Mouse (Mus musculus): ENCODE results near the gene Clmn. TPM values are rescaled to one million over a fixed set of nuclear protein-coding genes. Genes with fewer than 3 reads are reported as not detected.

The Clmn gene
- total RNA-seq, 2 experiments from 2014 or later: not detected

- ATAC-seq (replicated peaks; ENCODE audit: low FRiP score, poor library complexity, severe bottlenecking): no peak
Observed at GRCm38 (mm10) chr12:104881518-104882060, 16.7 kb upstream of the Clmn start.

DNA sequence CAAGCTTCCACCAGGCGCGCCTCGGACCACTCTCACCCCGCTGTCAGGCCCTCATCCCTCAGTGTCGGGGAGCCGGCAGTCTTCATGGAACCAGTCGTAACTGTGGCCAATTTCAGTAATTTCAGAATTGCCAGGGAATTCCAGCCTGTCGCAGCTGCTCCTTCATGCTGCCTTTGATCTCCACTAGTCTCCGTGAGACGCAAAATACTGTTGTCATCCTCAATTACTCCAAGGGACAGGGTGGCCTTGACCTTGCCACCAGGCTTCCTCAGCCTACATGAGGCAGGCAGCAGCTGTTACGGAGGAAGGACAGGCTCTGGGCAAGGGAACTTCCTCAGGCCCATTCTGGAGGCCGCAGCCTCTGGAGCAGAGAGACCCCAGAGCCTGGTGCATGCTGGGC, 15.5 kb upstream of the Clmn start:
- no peak for ATAC-seq (replicated peaks; ENCODE audit: low FRiP score, poor library complexity, severe bottlenecking)

GRCm38 (mm10) chr12:104879577-104879989, 14.7 kb upstream of the Clmn start:
- ATAC-seq (replicated peaks; ENCODE audit: low FRiP score, poor library complexity, severe bottlenecking): no peak

DNA sequence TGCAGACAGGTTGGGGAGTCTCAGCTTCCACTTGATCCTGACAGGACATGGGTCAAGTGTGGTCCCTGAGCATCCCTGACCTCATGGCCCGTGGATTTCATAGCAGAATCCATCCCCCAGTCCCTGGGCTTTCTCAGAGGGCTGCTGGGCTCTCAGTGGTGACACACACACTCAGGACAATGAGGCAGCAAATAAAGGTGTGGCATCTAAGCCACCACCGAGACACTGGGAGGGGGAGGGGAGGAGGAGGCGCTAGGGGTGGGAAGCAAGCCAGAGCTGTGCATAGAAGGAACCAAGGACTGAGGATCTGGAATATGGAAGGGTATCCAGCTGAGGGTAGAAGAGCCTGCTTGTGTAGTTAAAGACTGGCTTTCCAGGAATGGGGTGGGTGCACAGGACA, 11.2 kb upstream of the Clmn start:
- no peak for ATAC-seq (replicated peaks; ENCODE audit: low FRiP score, poor library complexity, severe bottlenecking)

GRCm38 (mm10) chr12:104871987-104872386, 7.1 kb upstream of the Clmn start:
- no peak for ATAC-seq (replicated peaks; ENCODE audit: low FRiP score, poor library complexity, severe bottlenecking)

DNA sequence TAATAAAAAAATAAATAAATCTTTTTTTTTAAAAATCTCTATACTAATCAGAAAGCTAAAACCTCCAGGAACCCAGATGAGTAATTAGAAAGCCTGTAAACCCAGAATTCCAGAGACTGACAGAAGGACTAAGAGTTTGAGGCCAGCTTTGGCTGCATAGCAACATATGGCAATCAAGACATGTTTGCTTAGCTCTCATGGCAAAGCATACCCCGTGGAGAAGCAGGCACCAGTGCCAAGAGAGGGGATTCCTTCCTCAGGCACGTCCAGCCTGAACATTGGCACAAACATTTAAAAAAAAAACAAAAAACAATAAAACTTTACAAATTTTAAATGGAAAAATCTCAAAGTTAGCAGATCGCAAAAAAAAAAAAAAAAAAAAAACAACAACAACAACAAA, 4.9 kb upstream of the Clmn start:
- no peak for ATAC-seq (replicated peaks; ENCODE audit: low FRiP score, poor library complexity, severe bottlenecking)

DNA sequence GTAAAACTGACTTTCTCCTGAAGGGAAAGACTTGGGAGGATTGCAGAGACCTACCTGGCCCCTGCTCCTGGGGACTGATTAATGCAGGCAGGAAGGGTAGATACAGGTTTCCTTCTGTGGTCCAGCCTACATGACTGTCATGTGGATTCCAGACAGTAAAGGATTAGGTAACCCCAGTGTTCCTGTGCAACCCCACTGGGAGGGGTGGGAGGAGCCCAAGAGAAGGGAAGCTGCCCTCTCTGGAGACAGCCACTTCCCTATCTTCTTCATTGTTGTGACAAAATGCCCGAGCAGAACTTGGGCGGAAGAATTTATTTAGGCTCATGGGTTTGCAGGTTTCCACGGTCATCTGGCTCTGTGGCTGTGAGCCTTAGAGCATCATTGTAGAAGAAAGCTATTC, 3.6 kb upstream of the Clmn start:
- no peak for ATAC-seq (replicated peaks; ENCODE audit: low FRiP score, poor library complexity, severe bottlenecking)

DNA sequence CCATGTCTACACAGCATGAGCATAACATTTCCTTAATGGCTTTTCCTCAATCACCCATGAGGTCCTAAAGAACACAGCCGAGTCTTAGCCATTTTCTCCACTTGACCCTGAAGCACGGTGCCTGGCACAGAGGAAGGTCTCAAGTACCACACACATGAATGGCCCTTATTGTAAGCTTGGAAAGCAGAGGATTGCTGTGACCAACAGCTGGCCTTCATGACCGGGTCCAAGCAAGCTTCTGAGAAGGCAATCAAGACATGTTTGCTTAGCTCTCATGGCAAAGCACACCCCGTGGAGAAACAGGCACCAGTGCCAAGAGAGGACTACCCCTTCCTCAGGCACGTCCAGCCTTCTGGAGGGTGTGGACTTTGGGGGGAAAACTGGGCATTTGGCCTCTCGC, 3.0 kb upstream of the Clmn start:
- ATAC-seq (replicated peaks; ENCODE audit: low FRiP score, poor library complexity, severe bottlenecking): no peak

GRCm38 (mm10) chr12:104865166-104865535, 275 bp upstream of the Clmn start:
- ATAC-seq (replicated peaks; ENCODE audit: low FRiP score, poor library complexity, severe bottlenecking): no peak

DNA sequence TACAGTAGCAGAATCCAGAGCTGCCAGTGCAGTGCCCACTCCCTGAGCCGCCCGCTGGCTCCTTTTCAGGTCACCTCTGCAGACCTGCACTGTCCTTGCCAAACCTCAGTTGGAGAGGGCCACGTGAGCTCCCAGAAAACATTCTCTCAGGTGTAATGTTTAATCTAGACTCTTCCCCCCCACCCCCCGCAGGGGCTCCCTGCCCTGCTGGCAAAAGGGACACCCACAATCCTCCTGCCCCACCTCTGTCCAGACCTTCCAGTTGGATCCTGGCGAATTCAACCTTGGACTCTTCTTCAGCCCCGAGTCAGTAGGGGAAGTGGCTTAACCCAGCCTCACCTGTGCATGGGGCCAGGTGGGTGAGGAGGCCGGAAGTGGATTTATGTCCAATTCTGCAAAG, 1.2 kb downstream of the Clmn start:
- no peak for ATAC-seq (replicated peaks; ENCODE audit: low FRiP score, poor library complexity, severe bottlenecking)

GRCm38 (mm10) chr12:104859140-104859539, 5.7 kb downstream of the Clmn start:
- no peak for ATAC-seq (replicated peaks; ENCODE audit: low FRiP score, poor library complexity, severe bottlenecking)

GRCm38 (mm10) chr12:104858732-104859131, 6.1 kb downstream of the Clmn start:
- ATAC-seq (replicated peaks; ENCODE audit: low FRiP score, poor library complexity, severe bottlenecking): no peak

GRCm38 (mm10) chr12:104857614-104858013, 7.3 kb downstream of the Clmn start:
- ATAC-seq (replicated peaks; ENCODE audit: low FRiP score, poor library complexity, severe bottlenecking): no peak

DNA sequence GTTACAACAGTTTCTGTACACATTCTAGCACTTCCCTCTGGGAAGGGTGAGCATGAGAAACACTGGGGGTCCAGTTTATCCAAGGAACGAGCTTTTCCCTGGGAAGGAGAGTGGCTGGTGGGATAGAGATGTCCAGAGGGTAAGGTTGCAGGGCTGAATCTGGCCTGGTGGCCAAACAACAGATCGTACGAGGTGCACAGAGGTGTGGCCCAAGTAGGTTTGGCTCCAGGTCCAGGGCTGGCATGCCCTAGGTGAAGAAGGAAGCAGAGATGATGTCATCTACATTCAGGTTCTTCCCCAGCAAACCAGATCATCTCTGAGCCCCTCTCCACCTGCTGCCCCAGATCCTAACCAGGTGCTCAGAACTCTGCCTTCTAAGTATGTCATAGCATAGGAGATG, 8.3 kb downstream of the Clmn start:
- ATAC-seq (replicated peaks; ENCODE audit: low FRiP score, poor library complexity, severe bottlenecking): no peak

GRCm38 (mm10) chr12:104855548-104855947, 9.3 kb downstream of the Clmn start:
- ATAC-seq (replicated peaks; ENCODE audit: low FRiP score, poor library complexity, severe bottlenecking): no peak

- no peak for ATAC-seq (replicated peaks; ENCODE audit: low FRiP score, poor library complexity, severe bottlenecking)
Observed at GRCm38 (mm10) chr12:104854826-104855225, 10.1 kb downstream of the Clmn start.

DNA sequence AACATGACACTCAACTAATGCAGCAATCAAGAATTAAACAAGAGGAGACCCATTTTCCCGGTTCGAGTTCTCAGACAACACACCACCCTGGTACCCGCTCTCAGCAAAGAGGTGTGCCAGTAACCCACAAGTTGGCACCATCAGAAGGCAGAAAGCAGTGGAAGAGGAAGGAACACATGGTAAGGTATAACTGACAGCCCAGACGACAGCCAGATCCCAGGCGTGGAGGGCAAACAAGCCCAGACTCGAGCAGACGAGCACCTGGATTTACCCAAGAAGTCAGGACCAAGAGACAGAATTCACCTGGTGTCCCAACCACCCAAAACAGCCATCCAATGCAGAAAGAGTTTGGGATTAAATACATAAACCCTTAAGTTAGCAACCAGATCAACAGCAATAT, 11.5 kb downstream of the Clmn start:
- no peak for ATAC-seq (replicated peaks; ENCODE audit: low FRiP score, poor library complexity, severe bottlenecking)

DNA sequence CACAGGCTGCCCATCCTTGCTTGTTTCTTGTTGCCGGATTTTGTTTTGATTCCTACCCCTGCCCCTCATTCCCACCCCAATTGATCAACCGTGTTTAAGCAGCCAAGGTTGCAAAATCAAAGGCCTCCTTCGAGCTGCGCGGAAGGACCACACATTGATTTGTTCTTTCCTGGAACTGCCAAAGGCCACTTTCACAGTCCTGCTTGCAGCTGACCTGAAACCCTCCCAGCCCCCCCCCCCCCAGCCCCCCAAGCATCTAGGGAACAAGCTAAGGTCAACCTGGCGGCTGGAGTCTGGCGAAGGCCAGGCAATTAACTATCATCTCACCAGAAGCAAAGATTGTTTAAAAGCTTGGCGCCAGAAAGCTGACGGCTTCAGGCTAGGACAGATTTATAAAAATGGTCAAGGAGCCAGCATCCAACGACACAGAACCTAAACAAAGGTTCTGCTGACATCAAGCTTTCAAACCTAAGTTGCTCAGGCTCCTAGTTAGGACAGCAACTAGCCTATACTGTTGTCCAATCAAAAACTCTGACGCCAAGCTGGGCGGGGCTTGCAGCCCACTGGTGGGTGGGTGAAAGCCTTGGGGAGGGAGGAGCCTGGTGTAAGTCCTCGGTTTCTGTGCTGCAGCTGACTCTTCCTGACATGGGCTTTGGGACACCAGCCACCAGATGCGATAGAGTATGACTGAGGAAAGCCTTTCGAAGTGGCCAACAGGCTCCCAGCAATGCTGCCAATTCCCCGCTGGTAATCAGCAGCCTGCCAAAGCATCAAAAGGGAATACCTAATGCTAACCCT, 13.0 kb downstream of the Clmn start:
- no peak for ATAC-seq (replicated peaks; ENCODE audit: low FRiP score, poor library complexity, severe bottlenecking)

DNA sequence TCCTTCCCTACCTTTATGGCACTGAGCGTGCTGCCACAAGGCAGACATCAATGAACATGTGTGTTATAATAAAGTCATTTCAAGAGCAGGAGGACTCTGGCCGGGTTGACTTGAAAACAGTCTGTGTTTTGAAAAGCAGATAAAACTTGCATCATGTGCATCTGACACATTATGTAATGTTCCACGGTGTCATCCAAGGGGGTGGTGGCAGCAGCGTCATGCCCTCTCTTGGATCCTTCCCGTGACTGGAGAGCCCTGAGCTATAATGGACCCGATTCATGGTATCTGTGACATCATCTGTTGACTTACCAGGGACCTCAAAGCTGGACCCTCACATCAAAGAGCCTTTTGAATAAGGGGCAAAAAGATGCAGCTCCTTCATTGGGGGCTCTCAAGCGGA, 14.8 kb downstream of the Clmn start:
- no peak for ATAC-seq (replicated peaks; ENCODE audit: low FRiP score, poor library complexity, severe bottlenecking)

- no peak for ATAC-seq (replicated peaks; ENCODE audit: low FRiP score, poor library complexity, severe bottlenecking)
Observed at GRCm38 (mm10) chr12:104848667-104849066, 16.2 kb downstream of the Clmn start.

GRCm38 (mm10) chr12:104847227-104847626, 17.6 kb downstream of the Clmn start:
- ATAC-seq (replicated peaks; ENCODE audit: low FRiP score, poor library complexity, severe bottlenecking): no peak

DNA sequence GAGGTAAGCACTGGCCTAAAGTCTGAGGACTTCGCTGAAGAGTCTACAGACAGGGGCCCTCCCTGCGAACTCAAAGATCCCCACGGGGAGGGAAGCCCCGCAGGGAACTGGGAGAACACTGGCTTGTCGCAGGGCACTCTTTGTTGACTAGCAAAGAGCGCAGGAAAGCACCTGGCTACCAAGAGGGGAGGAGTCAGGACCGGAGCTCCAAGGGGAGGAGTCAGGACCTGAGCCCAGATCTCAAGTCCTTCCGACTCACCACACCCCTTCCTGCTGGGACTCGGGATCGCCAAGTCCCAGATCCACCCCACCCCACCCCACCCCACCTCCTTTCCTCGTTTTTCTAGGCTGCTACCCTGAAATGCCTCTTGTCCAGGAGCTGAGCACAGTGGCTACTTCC, 19.2 kb downstream of the Clmn start:
- no peak for ATAC-seq (replicated peaks; ENCODE audit: low FRiP score, poor library complexity, severe bottlenecking)
